Mouse (Mus musculus) liver, embryonic 14.5 days (tissue): ENCODE measurements around the gene Prdm2.

ENCODE experiments used
- CTCF ChIP-seq: IDR thresholded peaks from 2 replicates; pipeline ENCODE4 v1.5.1; 2016; ENCODE audit warnings: antibody characterized with exemption, low read depth, control low read depth
- EP300 ChIP-seq: IDR thresholded peaks from 2 replicates; pipeline ENCODE4 v1.6.1; 2016; ENCODE audit warnings: antibody characterized with exemption, low read depth

DNA sequence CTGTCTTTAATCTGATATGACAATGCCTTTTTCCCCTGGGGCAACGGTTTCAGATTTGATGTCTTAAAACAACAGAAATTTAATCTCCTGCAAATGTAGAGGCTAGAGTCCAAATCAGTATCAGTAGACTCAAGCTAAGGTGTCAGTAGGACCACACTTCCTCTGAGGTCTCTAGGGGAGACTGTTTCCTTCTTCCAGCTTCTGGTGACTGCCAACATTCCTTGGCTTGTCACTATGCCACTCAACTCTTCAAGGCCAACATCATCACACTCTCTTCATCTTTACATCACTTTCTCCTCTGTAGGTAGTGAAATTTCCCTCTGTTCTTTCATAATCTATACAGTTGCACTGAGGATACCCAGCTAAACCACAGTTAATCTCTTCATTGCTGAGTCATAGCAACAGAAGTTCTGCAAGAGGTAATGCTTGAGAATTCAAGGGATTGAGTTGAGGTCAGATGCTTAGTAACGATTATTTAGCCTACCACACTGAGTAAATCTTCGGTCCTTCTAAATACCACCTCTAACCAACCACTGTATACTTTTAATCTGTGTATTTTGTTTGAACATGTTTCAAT, 1.5 kb upstream of the Prdm2 start:
- TF ChIP-seq CTCF: no peak
- no peak for TF ChIP-seq EP300
